Mouse (Mus musculus) lung, postnatal 14 days (tissue): Measurements from ENCODE around the gene Ryk.

Experiments used
- DNase-seq: peaks from one replicate; pipeline ENCODE4 v3.0.0; 2021

Gene Ryk

DNA sequence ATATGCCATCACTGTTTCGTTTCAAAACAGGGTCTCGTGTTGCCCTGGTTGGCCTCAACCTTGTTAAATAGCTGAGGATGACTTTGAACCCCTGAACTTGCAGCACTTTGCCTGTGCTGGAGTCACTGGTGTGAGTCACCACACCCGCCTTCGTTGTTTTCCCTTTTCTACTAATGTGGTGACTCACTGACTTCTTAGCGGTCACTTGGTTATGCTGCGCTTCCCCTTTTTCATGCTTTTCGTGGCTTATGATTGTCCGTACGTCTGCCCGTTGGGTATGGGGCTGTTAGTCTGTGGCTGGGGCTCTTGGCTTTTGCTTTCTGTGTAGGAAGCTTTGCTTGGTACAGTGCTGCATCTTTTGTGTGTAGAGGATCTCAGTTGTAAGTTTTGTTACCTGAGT lies 25.2 kb downstream of the Ryk start:
- DNase-seq = no peak

DNA sequence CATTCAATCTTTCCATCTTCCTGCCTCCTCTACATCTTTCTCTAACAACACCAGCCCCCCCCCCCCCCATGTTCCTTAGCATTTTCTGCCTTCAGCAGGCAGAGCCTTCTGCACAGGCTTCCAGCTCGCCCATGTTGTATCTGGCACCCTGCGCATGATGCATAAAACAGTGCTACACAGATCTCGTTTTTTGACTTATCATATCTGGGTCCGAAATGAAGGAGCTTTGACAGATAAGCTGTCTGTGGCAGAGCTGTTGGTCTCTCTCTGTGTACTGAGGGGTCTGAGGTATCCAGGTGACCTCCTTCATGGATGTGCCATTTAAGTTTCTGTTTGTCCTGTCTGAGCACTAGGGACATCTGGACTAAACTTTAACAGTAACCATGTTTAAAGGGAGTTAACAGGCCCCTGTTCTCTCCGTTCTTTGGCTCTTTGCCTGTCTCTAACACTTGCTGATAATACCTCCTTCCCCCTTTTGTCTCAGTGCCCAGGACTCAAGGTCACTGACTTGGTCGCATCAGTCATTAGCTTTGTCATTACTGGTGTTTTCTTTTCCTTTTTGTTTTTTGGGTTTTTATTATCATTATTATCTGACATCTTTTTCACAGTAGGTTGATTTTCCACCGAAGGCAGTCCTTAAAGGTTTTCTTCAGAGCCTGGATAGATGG lies 26.2 kb downstream of the Ryk start:
- DNase-seq = no peak

DNA sequence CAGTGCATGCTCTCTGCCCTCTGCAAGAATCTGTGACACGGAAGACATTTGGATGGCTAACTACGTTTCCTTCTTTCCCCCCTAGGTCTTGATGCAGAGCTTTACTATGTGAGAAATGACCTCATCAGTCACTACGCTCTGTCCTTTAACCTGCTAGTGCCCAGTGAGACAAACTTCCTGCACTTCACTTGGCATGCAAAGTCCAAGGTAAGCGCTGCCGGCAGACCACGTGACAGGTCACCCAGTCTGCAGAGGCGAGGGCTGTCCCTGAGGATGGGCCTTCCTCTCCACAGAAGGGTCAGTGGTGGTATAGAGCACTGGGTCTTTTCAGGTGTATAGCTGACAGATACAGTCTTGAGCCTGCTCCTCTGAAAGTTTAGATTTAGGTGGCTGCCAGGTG lies 27.1 kb downstream of the Ryk start:
- no peak for DNase-seq

DNA sequence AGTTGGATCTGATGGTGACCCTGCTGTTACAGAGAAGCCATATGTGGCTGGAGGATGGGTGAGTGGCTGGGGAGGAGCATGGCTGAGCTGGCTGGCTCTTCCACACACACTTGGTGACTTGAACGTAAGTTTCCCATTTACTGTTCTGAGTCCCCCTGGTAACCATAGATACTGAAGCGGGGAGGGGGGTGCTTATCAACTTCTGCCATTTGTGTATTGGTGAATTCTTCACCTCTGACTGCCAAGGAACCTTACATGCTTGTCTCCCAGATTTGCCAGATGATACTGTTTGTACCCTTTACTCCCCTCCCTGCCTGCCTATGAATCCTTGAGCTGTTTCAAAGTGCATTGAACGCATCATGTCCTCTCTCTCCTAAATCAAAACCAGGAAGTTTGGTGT lies 27.5 kb downstream of the Ryk start:
- no peak for DNase-seq

DNA sequence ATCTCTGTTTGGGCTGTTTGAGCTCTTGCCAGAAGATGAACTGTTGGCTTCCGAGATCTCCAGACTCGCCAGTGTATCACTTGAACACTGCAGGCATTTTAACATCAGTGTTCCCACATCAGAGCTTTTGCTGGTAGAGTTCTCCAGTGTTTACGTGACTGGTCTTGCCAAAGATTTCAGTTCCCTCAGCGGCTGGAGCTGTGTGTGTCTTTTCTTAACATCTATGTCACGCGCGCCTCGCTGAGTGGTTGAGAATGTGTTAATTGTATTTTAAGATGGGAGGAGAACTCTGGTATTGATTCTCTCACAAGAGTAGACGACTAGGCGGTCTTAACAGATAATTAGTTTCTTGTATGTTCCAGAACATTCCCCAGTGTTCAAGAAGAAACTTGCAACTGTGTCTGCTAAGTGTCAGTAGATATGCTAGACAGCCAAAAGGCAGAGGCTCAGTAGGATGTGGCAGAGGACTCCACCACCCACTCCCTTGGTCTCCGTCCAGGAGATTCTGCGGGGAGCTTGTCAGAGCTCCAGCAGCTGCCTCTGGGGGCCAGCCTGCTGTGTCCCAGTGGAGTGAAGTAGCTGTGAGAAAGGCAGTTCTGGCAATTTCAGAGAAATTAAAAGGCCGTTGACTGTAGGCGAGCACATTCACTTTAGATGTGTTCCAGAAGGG lies 29.3 kb downstream of the Ryk start:
- peak; percentile 77 for DNase-seq

DNA sequence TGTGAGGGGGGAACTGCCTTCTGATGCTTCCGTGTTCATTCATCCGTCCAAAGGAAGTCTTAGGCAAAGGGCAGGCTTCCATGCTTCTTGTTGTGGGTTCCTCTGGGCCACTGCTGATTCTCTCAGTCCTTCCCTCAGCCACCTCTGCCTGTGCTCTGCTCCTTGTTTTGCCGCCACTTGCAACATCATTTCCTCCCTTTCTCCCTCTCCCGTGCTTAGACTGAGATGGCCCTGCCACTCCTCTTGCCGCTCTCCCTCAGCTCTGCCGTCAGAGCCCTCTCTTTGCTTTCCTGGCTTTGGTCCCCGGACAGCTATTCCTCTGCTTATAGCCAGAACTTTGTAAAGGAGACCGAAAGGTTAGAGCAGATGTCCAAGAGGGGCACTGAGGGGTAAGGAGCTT lies 30.2 kb downstream of the Ryk start:
- DNase-seq = no peak

DNA sequence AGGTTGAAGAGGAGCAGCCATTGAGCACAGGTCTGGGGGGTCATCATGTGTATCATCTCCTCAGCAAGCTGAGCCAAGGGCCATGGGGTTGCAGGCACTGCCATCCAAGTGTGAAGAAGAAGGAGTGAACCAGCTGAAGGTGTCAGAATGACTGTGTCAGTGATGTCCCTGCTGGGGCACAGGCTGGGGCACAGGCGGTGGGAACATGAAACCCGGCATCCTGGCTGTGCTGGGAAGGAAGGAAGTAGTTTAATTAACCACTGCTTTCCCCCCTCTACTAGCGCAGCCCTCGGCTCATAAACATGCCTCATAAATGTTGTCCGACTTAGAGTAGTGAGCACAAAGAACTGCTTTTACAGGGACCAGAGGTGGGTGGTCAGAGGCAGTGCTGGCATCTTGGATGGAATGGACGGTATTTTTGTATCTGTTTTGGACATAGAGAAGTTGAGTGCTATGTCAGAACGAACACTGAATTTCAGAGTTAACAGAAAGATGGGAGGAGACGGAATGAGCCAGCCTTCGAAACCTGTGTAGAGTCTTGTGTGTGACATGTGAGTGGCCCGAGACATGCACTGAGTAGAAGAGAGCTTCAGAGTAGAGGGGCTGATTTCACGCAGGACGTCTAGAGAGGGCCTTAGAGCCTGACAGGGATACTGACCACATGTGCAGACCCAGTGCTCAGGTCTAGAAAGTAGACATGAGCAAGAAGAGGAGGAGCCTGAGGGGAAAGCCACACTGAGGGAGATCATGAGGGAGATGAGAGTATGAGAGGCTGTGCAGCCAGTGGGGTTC lies 31.4 kb downstream of the Ryk start:
- DNase-seq = no peak

DNA sequence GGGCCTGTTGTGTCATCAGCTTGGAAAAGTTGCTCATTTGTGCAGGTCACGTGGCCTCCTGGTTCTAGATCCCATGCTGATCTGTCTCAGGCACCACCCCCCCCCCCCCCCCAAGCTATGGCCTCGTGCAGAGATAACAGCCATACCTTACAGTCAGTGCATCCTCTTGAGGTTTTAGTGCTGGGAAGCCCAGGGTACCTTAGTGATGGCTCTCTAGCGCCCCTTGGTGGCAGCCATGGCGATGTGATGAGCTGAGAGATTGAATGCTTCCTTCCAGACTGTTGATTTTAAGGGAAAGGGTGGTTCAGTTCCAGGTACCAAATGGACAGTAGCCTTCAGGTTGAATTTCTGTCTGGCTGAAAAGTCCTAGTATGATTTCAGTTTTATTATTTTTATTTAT lies 32.2 kb downstream of the Ryk start:
- DNase-seq = peak; percentile 87

DNA sequence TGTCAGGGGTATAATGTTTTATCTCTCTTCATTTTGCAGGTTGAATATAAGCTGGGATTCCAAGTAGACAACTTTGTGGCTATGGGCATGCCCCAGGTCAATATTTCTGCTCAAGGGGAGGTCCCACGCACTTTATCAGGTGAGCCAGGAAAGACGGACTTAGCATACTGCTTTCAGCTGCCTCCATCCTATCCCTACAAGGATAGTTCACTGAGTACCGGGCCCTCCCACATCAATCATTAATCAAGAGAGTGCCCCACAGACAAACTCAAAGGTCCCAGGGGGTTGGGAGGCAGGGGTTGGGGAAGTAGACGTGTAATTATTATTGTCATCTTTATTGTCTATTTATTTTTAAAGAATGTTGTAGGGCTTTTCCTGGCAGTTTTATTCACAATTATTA lies 32.8 kb downstream of the Ryk start:
- DNase-seq = no peak

DNA sequence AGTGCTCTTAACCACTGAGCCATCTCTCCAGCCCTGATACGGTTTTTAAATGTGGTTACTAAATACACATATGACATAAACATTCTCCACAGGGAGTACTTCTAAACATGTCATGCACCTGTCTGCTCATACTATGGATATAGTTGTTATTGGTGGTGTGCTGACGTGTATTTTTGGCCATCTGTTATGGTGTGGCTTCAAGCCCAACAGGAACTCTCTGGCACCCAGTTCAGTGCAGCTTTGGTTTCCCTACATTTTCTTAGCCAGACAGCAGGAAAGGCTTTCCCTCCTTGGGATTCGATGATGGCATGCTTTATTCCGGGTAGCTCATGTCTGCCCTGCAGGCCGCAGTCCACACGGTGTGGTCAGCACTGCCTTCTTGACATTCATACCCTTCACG lies 33.7 kb downstream of the Ryk start:
- DNase-seq = no peak

DNA sequence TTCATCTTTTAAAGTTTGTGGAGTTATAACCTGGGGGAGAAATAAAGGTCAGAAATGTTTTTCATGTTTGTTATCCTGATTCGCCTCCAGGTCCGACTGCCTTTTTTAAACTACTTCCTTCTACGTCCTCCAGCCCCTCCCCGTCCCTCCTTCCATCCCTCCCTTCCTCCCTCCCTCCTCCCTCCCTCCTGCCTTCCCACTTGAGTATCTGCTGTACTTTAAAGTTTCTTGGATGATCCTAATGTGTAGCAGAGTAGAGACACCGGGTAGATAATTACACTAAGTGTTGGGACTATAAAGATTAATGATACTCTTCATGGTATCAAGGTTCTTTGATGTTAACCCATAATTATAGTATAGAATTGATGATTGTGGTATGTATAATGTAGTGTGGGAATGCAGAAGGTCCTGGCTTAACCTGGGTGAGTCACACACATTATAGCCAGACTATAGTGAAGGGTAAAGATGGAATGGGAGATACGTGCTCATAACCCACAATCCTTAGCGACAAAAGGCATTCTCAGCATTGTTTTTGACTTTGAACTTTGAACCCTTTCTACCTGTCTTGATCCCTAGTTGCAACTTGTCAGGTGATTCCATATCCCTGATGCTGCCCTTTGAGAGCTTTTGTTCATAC lies 41.5 kb downstream of the Ryk start:
- no peak for DNase-seq

DNA sequence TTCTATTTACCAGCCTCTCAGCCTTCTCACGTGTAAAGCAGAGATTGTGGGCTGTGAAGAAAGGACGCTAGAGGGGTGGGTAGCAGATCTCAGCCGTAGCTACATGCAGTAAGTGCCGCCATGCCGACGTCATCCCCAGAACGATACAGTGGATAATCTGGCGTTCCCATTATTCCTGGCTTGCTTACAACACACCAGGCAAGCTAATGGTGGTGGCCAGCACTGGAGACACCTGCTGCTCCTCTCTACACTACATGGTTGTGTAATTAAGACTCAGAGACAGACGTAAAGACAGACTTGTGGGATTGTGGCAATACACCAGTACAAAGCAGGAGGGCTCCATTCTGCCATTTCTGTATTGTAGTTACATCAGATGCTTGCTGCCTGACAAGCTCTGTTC lies 43.2 kb downstream of the Ryk start:
- no peak for DNase-seq

DNA sequence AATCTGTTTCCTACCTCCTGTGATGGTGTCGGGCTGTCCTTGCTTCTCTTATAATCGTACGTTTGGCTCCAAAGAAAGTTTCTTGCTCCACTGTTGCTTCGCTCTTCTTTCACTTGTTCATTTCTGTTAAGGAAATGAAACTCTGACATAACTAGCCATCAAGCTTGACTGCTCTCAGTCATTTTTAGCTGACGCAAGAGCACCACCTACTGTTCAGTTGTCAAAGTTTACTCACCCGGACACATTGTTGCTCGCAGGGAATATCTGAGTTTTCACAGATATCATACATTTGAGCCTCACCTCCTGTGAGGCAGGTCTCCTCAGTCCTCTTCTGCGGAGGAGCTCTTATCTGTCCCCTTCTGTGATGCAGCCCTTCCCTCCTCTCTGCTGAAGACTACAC lies 44.8 kb downstream of the Ryk start:
- peak; percentile 77 for DNase-seq

DNA sequence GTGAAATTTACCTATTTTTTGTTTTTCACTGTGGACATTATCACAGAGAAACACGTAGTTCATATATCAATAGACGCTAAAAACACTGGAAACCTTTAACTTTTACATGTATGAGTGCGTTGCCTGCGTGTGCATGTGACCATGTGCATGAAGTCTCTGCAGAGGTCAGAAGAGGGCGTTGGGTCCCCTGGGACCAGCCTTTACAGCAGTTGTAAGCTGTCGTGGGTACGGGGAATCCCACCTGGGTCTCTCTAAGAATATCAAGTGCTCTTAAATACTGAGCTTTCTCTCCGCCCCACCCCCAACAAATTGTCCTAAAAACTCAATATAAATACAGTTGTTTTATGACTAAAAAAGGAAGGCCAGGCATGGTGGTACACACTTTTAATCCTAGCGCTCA lies 50.0 kb downstream of the Ryk start:
- DNase-seq = no peak

DNA sequence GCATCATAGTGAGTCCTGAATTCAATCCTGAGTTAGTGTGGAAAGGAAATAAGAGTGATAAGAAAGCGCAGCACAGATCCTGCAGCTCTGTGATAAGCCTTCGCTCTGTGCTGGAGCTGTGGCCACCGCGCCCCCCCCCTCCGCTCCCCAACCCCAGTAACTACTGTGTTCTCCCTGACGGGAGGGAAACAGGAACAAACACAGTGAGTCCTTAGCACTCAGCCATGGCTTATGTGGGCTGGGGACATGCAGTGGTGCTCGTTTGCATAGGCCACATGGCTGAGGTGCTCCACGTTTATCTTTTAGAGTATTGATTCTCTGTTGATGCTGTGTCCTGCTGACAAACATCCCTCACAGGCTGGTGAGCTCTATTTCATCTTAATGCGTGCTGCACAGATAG lies 55.4 kb downstream of the Ryk start:
- DNase-seq = no peak

DNA sequence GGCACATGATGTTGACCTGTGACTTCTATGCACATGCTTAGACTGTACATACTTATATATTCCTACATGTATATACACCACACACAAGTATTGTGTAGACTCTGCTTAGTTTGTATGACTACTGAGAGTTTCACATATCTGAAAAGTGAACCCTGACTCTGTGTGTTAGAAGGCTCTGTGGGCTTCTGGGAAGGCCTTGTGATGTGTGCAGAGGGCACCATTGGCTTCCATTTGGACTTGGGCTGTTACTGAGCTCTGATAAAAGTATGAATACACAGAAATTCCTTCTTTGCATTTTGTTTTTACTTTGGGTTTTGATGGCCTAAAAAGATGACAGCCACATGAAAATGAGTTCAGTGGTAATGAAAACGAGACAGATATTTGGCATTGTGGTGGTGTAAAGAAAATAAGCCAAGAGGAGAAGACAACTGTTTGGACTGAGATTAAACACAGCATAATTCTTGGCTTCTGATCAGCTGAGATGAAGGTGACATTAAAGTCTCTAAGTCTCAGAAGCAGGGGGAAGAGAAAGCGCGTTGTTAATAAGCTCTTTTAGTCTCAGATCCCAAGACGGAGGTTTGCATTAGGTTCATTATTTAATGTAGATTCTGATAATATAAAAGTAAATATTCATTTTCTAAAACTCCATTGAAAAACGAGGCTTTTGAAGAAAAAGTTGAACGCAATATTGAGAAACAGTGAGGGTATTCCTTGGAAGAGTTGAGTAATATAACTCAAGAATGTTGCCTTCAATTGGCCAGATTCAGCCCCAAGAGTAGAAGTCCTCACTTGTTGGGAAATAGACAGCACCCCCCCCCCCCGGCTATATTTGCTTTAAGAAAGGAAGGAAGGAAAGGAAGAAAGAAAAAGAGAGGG lies 58.0 kb downstream of the Ryk start:
- DNase-seq = no peak

DNA sequence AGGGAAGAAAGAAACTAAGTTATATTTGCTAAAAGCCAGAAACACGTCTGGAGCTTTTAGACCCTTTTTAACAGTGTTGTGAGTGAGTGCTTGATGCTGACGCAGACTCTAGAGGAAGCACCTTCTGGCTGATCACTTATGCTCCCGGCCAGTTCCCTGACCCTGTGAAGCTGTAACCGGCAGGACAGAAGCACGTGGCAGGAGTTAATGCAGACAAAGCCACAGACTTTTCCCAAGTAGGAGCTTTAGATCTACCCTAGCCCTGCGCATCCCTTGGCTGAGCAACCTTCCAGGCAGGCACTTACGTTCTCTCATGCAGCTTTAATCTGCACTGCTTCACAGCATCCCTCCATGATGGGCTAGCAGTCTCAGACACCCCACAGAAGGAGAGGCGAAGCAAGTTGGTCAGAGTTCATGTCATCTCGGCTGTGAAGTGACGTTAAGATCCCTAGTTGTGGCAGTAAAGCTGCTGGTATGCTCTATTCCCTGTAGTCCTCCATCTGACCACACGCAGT lies 58.7 kb downstream of the Ryk start:
- no peak for DNase-seq

DNA sequence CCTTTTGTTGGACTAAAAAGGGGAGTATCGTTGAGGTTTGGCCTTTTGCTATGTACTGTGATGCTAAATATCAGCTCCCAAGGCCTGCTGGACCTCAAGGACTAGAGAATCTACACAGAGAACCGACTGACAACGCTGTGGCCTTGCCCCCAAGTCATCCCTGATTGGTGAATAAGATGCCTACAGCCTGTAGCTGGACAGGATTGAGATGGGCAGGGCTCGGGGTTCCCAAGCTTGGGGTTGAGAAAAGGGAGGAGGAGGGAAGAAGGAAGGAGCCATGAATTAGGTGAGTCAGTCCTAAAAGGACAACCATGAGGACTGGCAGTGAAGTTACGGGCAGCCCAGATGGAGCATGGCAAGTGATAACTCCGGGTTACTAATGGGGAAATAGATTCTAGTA lies 65.2 kb downstream of the Ryk start:
- no peak for DNase-seq

DNA sequence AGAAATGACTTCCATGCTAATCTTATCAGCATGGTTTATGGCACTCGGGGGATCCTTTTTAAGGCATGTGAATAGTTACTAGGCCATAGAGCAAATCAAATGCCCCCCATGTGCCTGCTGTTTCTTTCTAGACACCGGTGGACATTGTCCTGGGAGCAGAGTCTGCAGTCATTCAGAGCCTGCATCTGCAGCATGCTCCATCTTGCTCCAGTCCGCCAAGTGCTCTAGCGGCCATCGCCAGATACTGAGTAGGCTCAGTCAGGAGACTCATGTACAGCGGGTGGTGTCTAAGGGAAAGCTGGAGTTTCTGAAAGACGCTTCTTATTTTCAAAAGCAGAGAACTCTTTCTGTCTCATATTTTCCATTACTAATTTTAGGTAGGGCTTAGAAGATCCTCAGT lies 67.6 kb downstream of the Ryk start:
- DNase-seq = no peak

DNA sequence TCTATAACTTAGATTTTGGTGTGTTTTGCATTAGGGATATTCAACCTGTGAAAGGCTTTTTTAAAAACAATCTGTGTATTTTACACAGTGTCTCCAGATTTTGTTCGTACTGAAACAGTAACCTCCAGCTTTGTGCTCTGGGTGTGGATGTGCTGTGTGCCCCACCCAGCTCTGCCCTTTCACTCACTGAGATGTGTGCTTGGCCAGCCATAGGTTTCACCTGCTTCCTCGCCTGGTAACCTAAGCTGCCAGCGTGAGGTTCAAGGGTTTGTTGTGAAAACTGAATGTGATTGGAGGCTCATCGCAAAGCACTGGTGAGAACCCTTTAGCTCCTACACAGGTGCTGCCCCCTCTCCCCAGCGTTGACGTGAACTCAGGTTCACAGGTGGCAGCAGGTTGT lies 70.2 kb downstream of the Ryk start:
- no peak for DNase-seq

DNA sequence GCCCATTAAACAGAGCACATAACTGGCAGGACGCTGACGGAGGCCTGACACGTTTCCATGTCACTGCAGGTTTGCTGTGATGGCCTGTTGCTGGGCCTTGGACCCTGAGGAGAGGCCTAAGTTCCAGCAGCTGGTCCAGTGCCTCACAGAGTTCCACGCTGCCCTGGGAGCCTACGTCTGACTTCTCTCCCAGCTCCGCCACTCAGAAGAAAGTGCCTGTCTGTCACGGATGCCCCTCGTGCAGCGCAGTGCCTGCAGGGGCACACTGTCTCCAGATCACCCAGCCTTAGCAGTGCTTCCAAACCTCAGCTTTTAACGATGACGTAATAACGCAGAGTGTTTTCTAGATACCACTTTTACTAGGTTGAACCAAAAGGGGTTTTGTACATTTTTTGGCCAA lies 72.1 kb downstream of the Ryk start:
- DNase-seq = no peak

DNA sequence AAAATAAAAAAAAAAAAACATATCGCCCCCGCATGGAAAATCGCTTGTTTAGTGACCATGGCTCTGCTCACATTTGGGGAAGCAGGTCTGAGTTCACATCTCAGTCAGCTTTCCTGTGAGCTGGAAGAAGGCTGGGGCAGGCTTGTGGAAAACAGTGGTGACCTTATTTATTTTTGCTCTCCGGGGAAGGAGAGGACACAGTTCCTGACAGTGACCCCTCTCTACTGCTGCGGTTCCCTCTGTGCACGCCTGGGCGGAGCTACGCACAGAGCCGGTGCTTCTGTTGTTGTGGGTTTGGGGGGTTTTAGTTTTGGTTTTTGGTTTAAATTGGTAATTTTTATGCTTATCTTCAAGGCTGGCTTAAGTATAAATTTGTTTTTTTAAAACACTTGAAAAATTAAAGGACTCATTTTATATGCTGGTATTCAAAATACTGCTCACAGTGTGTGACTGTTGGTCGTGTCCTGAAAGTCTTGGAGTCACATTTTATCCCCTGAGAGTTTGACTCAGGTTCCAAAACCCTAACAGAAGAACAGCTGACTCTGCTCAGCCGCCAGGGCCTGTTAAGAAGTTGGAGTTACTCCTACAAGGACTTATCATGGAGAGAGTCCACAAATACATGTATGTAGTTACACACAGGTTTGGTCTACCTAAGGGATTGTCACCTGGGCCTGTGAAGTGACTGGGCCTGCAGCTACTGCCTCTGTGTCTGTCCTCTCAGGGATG lies 73.0 kb downstream of the Ryk start:
- DNase-seq = no peak
